Mouse (Mus musculus) adrenal gland, postnatal 4 days (tissue): Measurements from ENCODE around the gene Tut1. TPM values are rescaled to one million over a fixed set of nuclear protein-coding genes. Genes with fewer than 3 reads are reported as not detected.
A peak's percentile ranks its signal among the peaks of the same experiment; 100 is the strongest.
"Not testable (repeated sequence)": the region's sequence is repeated elsewhere in the genome, so short reads cannot be mapped to it uniquely, and the experiment has no call there.

ENCODE experiments used
- DNase-seq, 2 experiments: peaks; one replicate each; pipeline ENCODE4 v3.0.0; 2021 to 2022; ENCODE audit warnings: low spot score in 2 of 2, mixed read lengths in 2 of 2
- total RNA-seq, 2 experiments: library from RNA; stranded (reverse); gene quantifications; 2 replicates each; pipeline ENCODE4 v1.2.3; 2021

Tut1 gene
- total RNA-seq, 2 experiments from 2014 or later = 23.2 to 26.9 TPM

- no peak for DNase-seq
These were observed 11.2 kb upstream of the Tut1 start for GRCm38 (mm10) chr19:8942276-8942964.

DNA sequence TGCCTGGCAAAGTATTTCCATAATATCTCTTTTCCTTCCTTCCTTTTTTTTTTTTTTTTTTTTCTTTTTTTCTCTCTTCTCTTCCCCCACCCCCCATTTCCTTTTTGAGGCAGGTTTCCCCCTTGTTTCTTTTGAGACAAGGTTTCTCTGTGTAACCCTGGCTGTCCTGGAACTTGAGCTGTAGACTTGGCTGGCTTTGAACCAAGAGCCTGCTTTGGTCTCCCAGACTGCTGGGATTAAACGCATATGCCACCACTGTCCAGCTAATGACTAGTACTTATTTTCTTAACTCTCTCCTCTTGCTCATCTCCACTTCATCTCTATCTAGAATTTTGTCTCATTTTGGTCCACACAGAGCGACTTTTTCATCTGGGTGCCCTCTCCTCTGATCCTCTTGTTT, 10.6 kb upstream of the Tut1 start:
- no peak for DNase-seq

DNA sequence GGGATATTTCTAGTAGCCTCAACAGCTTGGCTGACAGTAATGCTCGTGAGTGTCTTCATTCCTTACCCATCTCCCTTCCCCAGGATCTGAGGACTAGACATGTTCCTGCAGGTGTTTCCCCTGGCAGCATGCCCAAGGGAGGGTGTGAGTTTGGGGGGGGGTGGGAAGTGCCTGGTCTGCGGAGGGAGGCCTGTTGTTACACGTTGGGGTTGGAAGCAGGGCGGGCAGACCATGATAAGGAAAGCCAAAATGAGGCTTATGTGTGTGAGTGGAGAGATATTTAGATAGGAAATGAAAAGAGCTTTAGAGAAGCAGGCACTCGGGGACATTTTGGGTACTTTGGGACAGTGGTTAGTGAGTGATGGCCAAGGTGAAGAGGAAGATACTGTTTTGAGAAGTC, 9.6 kb upstream of the Tut1 start:
- no peak for DNase-seq

GRCm38 (mm10) chr19:8944750-8945149, 8.9 kb upstream of the Tut1 start:
- peak in 1 of 2 experiments; percentile 79 for DNase-seq

- DNase-seq = no peak
These were observed 8.4 kb upstream of the Tut1 start for GRCm38 (mm10) chr19:8945251-8945650.

DNA sequence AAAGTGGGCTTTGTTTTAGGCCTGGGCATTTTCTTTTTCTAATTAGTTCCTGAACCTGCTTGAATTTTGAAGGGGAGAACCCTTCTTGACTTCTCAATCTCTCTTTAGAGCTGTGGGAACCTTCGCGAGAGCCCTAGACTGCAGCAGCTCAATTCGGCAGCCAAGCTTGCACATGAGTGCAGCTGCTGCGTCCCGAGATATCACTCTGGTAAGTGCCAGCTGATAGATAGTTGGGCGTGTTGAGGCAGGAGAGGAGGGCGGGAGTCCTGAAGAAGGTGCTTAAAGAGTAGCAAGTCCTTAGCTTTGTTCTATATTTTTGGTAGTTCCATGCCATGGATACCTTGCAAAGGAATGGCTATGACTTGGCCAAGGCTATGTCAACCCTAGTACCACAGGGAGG, 6.7 kb upstream of the Tut1 start:
- DNase-seq = no peak

GRCm38 (mm10) chr19:8950190-8950589, 3.5 kb upstream of the Tut1 start:
- DNase-seq = no peak

DNA sequence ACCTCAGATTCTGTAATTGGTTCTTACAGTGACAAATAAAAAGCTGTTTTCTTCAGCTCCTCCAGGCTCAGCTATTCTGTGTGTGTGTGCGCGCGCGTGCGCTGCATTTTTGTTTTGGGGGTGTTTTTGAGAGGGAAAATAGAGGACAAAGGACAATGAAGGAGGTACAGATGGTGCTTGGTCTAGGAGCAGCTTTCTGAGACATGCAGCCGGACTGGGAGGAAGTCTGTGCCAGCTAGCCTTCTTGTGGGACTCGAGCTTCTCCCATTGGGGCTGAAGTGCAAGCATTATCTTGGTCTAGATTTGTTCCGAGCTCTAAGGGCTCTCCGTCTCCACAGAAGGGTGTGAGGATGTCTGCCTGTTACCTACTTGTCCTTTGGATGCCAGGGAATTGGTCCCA, 1.4 kb upstream of the Tut1 start:
- DNase-seq = no peak

- no peak for DNase-seq
These were observed 524 bp downstream of the Tut1 start for GRCm38 (mm10) chr19:8954171-8954570.

DNA sequence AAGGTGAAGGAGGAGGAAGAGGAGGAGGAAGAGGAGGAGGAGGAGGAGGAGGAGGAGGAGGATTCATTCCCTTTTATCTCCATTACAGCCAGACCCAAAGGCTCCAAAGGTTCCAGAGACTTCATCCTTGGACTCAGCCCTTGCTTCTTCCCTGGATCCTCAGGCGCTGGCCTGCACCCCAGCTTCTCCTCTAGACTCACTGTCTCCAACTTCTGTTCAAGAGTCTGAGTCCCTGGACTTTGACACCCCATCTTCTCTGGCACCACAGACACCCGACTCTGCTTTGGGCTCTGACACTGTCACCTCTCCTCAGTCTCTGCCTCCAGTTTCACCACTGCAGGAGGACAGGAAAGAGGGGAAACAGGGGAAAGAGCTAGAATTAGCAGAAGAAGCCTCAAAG, 8.6 kb downstream of the Tut1 start:
- DNase-seq = no peak

- DNase-seq = no peak
These were observed 11.4 kb downstream of the Tut1 start for GRCm38 (mm10) chr19:8965075-8965474.

- DNase-seq = no peak
These were observed 12.1 kb downstream of the Tut1 start for GRCm38 (mm10) chr19:8965771-8966170.

GRCm38 (mm10) chr19:8966198-8966589, 12.5 kb downstream of the Tut1 start:
- DNase-seq = no peak

- peak; percentile 92 to 95 for DNase-seq
These were observed 13.1 kb downstream of the Tut1 start, which contains the start of gene Eef1g for GRCm38 (mm10) chr19:8966590-8967372. TSS of gene Eef1g (plus strand) at chr19:8967041.

- DNase-seq = no peak
These were observed 13.7 kb downstream of the Tut1 start for GRCm38 (mm10) chr19:8967373-8967743.

GRCm38 (mm10) chr19:8967893-8968292, 14.2 kb downstream of the Tut1 start:
- no peak for DNase-seq

- DNase-seq = not testable (repeated sequence)
These were observed 18.8 kb downstream of the Tut1 start for GRCm38 (mm10) chr19:8972491-8972890.

GRCm38 (mm10) chr19:8974638-8975037, 21.0 kb downstream of the Tut1 start:
- DNase-seq = no peak

DNA sequence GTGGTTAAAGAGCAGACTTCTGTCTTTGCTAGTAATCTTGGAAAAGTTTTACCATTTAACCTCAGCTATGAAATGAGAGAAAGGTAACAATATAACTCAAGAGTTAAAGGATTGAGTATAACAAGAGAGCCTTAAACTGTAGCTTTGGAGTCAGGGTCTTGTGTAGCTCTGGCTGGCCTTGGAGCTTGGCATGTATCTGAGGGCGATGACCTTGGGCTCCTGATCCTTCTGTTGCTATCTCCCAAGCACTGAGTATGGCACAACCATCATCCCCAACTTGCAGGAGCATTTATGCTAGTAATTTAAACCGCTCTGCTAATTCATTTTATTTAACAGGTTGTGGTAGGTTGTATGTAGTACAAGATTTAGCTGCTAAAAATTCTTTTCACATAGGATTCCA, 21.8 kb downstream of the Tut1 start:
- DNase-seq = no peak

DNA sequence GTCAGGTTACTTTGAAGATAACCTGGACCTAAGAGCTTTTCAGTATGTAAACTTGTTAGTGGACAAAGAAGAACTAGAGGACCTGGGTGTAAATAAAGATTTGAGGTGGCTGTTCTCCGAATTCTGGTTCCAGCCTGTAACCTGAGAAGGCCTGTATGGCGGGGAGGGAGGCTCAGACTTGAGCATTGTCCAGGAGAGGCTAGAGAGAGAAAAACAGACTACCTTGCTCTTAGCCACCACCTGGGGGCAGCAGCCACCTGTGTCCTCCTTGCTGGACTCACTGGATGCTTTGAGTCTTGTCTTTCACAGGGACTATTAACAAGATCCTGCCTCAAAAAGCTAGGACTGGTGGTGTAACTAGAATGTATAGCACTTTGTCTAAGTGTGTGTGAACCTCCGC, 22.9 kb downstream of the Tut1 start:
- no peak for DNase-seq

DNA sequence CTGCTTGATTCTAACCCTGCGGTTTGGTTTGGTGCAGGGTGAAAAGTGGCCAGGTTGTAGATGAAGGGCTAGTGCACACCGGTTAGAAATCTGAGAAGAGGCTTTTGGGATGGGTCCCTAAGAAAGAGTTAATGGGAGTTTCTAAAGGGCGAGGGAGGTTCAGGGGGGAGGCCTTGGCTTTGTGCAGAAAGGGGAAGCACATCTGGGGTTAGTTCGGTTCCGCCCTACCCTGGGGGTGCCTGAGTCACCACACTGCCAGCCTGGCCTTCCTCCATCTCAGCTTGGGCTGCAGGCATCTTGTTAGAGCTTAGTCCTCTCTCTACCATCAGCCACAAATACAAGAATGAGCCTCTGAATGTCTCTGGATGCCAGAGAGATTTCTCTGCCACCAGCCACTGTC, 27.1 kb downstream of the Tut1 start:
- no peak for DNase-seq

DNA sequence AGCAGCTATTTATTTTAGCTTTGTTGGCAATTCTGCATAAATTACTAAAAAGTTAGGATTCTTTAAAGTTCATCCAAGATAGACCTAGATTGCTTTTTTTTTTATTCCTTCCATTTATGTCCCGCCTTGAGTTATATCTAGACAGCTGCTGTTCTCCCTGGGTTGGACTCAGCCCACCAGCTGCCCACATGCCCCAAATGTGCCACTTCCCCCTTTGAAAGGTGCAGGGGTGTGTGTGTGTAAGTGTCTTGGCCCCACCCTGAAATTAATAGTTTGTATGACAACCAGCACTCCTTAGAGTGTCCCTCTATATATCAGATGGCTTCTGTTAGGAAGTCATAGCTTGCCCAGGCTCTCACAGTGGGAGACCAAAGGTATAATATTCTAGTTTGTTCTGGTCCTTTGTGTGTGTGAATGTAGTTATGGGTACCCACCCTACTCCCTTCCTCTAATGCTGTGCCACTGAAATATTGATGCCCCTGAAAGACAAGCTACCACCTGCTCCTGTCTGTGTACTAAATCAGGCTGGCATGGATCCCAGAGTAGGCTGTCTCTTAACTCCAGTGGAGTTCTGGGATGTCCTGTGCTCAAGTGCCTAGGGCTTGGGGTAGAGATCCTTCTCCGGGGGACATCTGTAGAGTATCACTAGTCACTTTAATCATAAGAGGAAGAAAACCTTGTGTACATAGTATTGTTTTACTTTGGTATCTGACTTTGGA, 28.0 kb downstream of the Tut1 start:
- DNase-seq = no peak
